Mouse (Mus musculus) MEL (cell line): ENCODE measurements around the gene Gp2. TPM values are rescaled to one million over a fixed set of nuclear protein-coding genes. Genes with fewer than 3 reads are reported as not detected.

Experiments used
- DNase-seq: peaks from one replicate; pipeline ENCODE4 v3.0.0; 2011; ENCODE audit warnings: low read depth, low spot score
- H3K27ac ChIP-seq: 2 replicates; pipeline ENCODE4 v1.5.1; 2012; ENCODE audit warnings: low read depth, mild to moderate bottlenecking, control low read depth, low read length, moderate library complexity; ENCODE audit not compliant: control insufficient read depth
- H3K27me3 ChIP-seq, 2 experiments: fragments of 150-350 bp in 1 of 2; sonication (generic) in 1 of 2; 2 replicates each; pipeline ENCODE4 v1.6.1; 2012; ENCODE audit warnings: low read length in 2 of 2, mild to moderate bottlenecking in 2 of 2, improper control_type of control experiment in 1 of 2, moderate library complexity in 1 of 2; ENCODE audit not compliant: insufficient read depth in 2 of 2, control insufficient read depth in 1 of 2
- H3K36me3 ChIP-seq, 2 experiments: 2 replicates each; pipeline ENCODE4 v1.6.1; 2012 to 2014; ENCODE audit warnings: low read length in 2 of 2, improper control_type of control experiment in 1 of 2, inconsistent platforms in 1 of 2, mild to moderate bottlenecking in 1 of 2; ENCODE audit not compliant: insufficient read depth in 2 of 2, control insufficient read depth in 1 of 2
- H3K4me1 ChIP-seq, 2 experiments: fragments of 150-350 bp in 1 of 2; sonication (generic) in 1 of 2; 2 replicates each; pipeline ENCODE4 v1.6.1; 2012; ENCODE audit warnings: low read length in 2 of 2, improper control_type of control experiment in 1 of 2, mild to moderate bottlenecking in 1 of 2; ENCODE audit not compliant: insufficient read depth in 2 of 2, control insufficient read depth in 1 of 2
- H3K4me3 ChIP-seq, 2 experiments: fragments of 150-350 bp in 1 of 2; sonication (generic) in 1 of 2; 2 replicates each; pipeline ENCODE4 v1.5.1; 2012; ENCODE audit warnings: low read depth in 2 of 2, low read length in 2 of 2, mild to moderate bottlenecking in 2 of 2, moderate library complexity in 2 of 2, control low read depth in 1 of 2, improper control_type of control experiment in 1 of 2; ENCODE audit not compliant: control insufficient read depth in 1 of 2, insufficient read depth in 1 of 2
- H3K79me2 ChIP-seq: 2 replicates; pipeline ENCODE4 v1.6.1; 2012; ENCODE audit warnings: mild to moderate bottlenecking, low read length, moderate library complexity; ENCODE audit not compliant: control insufficient read depth, poor library complexity, insufficient read depth
- H3K9ac ChIP-seq: 2 replicates; pipeline ENCODE4 v1.6.1; 2012; ENCODE audit warnings: low read depth, mild to moderate bottlenecking, control low read depth, low read length, moderate library complexity; ENCODE audit not compliant: control insufficient read depth, poor library complexity, severe bottlenecking
- H3K9me3 ChIP-seq: fragments of 150-350 bp; sonication (generic); replicated peaks from 2 replicates; pipeline ENCODE4 v1.6.1; 2012; ENCODE audit warnings: mild to moderate bottlenecking, low read length, improper control_type of control experiment, moderate library complexity; ENCODE audit not compliant: insufficient read depth
- BHLHE40 ChIP-seq: IDR thresholded peaks from 2 replicates; pipeline ENCODE4 v1.6.1; 2012; ENCODE audit warnings: low read depth, mild to moderate bottlenecking, inconsistent platforms, low read length, improper control_type of control experiment, borderline replicate concordance
- CHD1 ChIP-seq: IDR thresholded peaks from 2 replicates; pipeline ENCODE4 v1.6.1; 2012; ENCODE audit warnings: low read depth, mild to moderate bottlenecking, inconsistent platforms, low read length, improper control_type of control experiment
- E2F4 ChIP-seq: IDR thresholded peaks from 2 replicates; pipeline ENCODE4 v1.6.1; 2011; ENCODE audit warnings: low read depth, low read length, improper control_type of control experiment, borderline replicate concordance
- ELF1 ChIP-seq: IDR thresholded peaks from 2 replicates; pipeline ENCODE4 v1.6.1; 2014; ENCODE audit warnings: low read depth, mild to moderate bottlenecking, inconsistent platforms, low read length, improper control_type of control experiment, moderate library complexity
- EP300 ChIP-seq, 2 experiments: IDR thresholded peaks; 2 replicates each; pipeline ENCODE4 v1.6.1; 2011; ENCODE audit warnings: improper control_type of control experiment in 2 of 2, low read length in 2 of 2, low read depth in 1 of 2, mild to moderate bottlenecking in 1 of 2
- GABPA ChIP-seq: IDR thresholded peaks from 2 replicates; pipeline ENCODE4 v1.6.1; 2012; ENCODE audit warnings: low read depth, mild to moderate bottlenecking, inconsistent platforms, low read length, improper control_type of control experiment, moderate library complexity
- GATA1 ChIP-seq: IDR thresholded peaks from 2 replicates; pipeline ENCODE4 v1.6.1; 2011; ENCODE audit warnings: low read depth, low read length, improper control_type of control experiment
- JUND ChIP-seq: IDR thresholded peaks from 2 replicates; pipeline ENCODE4 v1.6.1; 2011; ENCODE audit warnings: low read depth, mild to moderate bottlenecking, improper control_type of control experiment, low read length
- KAT2A ChIP-seq: conservative IDR thresholded peaks from 2 replicates; pipeline ENCODE4 v1.6.1; 2012; ENCODE audit warnings: low read depth, low read length, improper control_type of control experiment, inconsistent platforms
- MAZ ChIP-seq: IDR thresholded peaks from 2 replicates; pipeline ENCODE4 v1.6.1; 2012; ENCODE audit warnings: low read depth, mild to moderate bottlenecking, inconsistent platforms, low read length, improper control_type of control experiment
- MEF2A ChIP-seq: IDR thresholded peaks from 2 replicates; pipeline ENCODE4 v1.6.1; 2014; ENCODE audit warnings: low read depth, mild to moderate bottlenecking, inconsistent platforms, low read length, improper control_type of control experiment; ENCODE audit not compliant: poor library complexity, insufficient replicate concordance, severe bottlenecking; ENCODE audit errors: extremely low read depth
- MYB ChIP-seq: IDR thresholded peaks from 2 replicates; pipeline ENCODE4 v1.6.1; 2011; ENCODE audit warnings: mild to moderate bottlenecking, low read depth, low read length, improper control_type of control experiment
- MYC ChIP-seq: IDR thresholded peaks from 2 replicates; pipeline ENCODE4 v1.6.1; 2011; ENCODE audit warnings: low read depth, mild to moderate bottlenecking, low read length, improper control_type of control experiment, moderate library complexity
- NELFE ChIP-seq: IDR thresholded peaks from 2 replicates; pipeline ENCODE4 v1.6.1; 2011; ENCODE audit warnings: low read depth, low read length, improper control_type of control experiment
- POLR2A ChIP-seq, 2 experiments: IDR thresholded peaks; 2 replicates each; pipeline ENCODE4 v1.6.1; 2011 to 2012; ENCODE audit warnings: low read length in 2 of 2, mild to moderate bottlenecking in 2 of 2, control low read depth in 1 of 2, improper control_type of control experiment in 1 of 2, low read depth in 1 of 2, moderate library complexity in 1 of 2; ENCODE audit not compliant: control insufficient read depth in 1 of 2, insufficient read depth in 1 of 2, poor library complexity in 1 of 2
- POLR2AphosphoS2 ChIP-seq: IDR thresholded peaks from 2 replicates; pipeline ENCODE4 v1.6.1; 2011; ENCODE audit warnings: low read length, improper control_type of control experiment
- SIN3A ChIP-seq: IDR thresholded peaks from 2 replicates; pipeline ENCODE4 v1.6.1; 2012; ENCODE audit warnings: low read length, improper control_type of control experiment, inconsistent platforms
- SMC3 ChIP-seq: IDR thresholded peaks from 2 replicates; pipeline ENCODE4 v1.6.1; 2011; ENCODE audit warnings: low read depth, low read length, improper control_type of control experiment
- TBP ChIP-seq: IDR thresholded peaks from 2 replicates; pipeline ENCODE4 v1.8.0; 2011; ENCODE audit warnings: low read depth, low read length, improper control_type of control experiment
- UBTF ChIP-seq: IDR thresholded peaks from 2 replicates; pipeline ENCODE4 v1.6.1; 2012; ENCODE audit warnings: low read depth, mild to moderate bottlenecking, inconsistent platforms, low read length, improper control_type of control experiment, moderate library complexity, borderline replicate concordance; ENCODE audit not compliant: insufficient read depth
- USF2 ChIP-seq, 2 experiments: IDR thresholded peaks; 2 replicates each; pipeline ENCODE4 v1.6.1; 2011 to 2012; ENCODE audit warnings: improper control_type of control experiment in 2 of 2, low read length in 2 of 2, borderline replicate concordance in 1 of 2, inconsistent platforms in 1 of 2, low read depth in 1 of 2, mild to moderate bottlenecking in 1 of 2; ENCODE audit not compliant: insufficient read depth in 1 of 2
- ZC3H11A ChIP-seq: IDR thresholded peaks from 2 replicates; pipeline ENCODE4 v1.6.1; 2012; ENCODE audit warnings: low read depth, mild to moderate bottlenecking, inconsistent platforms, low read length, improper control_type of control experiment
- ZKSCAN1 ChIP-seq: IDR thresholded peaks from 2 replicates; pipeline ENCODE4 v1.6.1; 2012; ENCODE audit warnings: low read depth, mild to moderate bottlenecking, inconsistent platforms, low read length, improper control_type of control experiment, moderate library complexity
- ZMIZ1 ChIP-seq: IDR thresholded peaks from 2 replicates; pipeline ENCODE4 v1.6.1; 2012; ENCODE audit warnings: low read depth, mild to moderate bottlenecking, inconsistent platforms, low read length, improper control_type of control experiment, moderate library complexity
- polyA plus RNA-seq, 2 experiments: library from polyadenylated mRNA; stranded (reverse) in 1 of 2; unstranded in 1 of 2; fragments of >175 nt in 1 of 2; fragments of >200 nt in 1 of 2; gene quantifications; 2 replicates each; pipeline versions ENCODE4 v1.2.1 to v1.2.4; 2012; ENCODE audit warnings: low replicate concordance in 2 of 2, low read depth in 1 of 2; ENCODE audit not compliant: insufficient read length in 2 of 2, insufficient read depth in 1 of 2, missing spikeins in 1 of 2
- total RNA-seq: library from RNA; depleted of rRNA; stranded (reverse); fragments of 300-350 nt; gene quantifications from 2 replicates; pipeline ENCODE4 v1.2.3, GENCODE M21; 2012; rRNA removed

Gp2 gene
- total RNA-seq (not detected in 2 replicates), polyA plus RNA-seq (not detected)

GRCm38 (mm10) chr7:119459185-119459584 lies at the start of gene Gp2:
Gene Gp2 (minus strand): TSS chr7:119459285.
- H3K9ac ChIP-seq: no peak within 1 kb of the TSS
- no peaks in the 10 kb centered on the region for H3K9me3 ChIP-seq
- no peak within 1 kb of the TSS for H3K4me3 ChIP-seq
- TF ChIP-seq GABPA (no peak), KAT2A (no peak), UBTF (no peak), NELFE (no peak), USF2 (IDR thresholded peaks at IDR 0.05; ENCODE audit: borderline replicate concordance in 1 of 2, insufficient read depth in 1 of 2, low read depth in 1 of 2, low read length in 2 of 2) (no peak), E2F4 (no peak), MAZ (no peak), BHLHE40 (no peak), POLR2AphosphoS2 (no peak), MYB (no peak), SIN3A (no peak), JUND (no peak), POLR2A (IDR thresholded peaks at IDR 0.05; ENCODE audit: control insufficient read depth in 1 of 2, insufficient read depth in 1 of 2, low read depth in 1 of 2, low read length in 2 of 2, poor library complexity in 1 of 2) (no peak), ZKSCAN1 (no peak), MEF2A (no peak)
- no peaks in the 10 kb centered on the region for H3K4me1 ChIP-seq
- no peak for DNase-seq
- no peaks in the 10 kb centered on the region for H3K36me3 ChIP-seq
- no peaks in the 10 kb centered on the region for H3K27me3 ChIP-seq
- H3K79me2 ChIP-seq: no peaks in the 10 kb centered on the region
- H3K27ac ChIP-seq: no peak within 1 kb of the TSS

GRCm38 (mm10) chr7:119490041-119490780 lies 31.1 kb upstream of the Gp2 start:
- no peaks in the 10 kb centered on the region for H3K36me3 ChIP-seq
- no peak overlapping the region for H3K4me3 ChIP-seq
- no peaks in the 10 kb centered on the region for H3K9me3 ChIP-seq
- DNase-seq: no peak
- TF ChIP-seq E2F4 (no peak), ZC3H11A (no peak), POLR2A (IDR thresholded peaks at IDR 0.05; ENCODE audit: control insufficient read depth in 1 of 2, insufficient read depth in 1 of 2, low read depth in 1 of 2, low read length in 2 of 2, poor library complexity in 1 of 2) (no peak), KAT2A (no peak), ELF1 (no peak), CHD1 (no peak), POLR2AphosphoS2 (no peak), GATA1 (no peak), SMC3 (no peak), MYC (no peak), EP300 (IDR thresholded peaks at IDR 0.05; ENCODE audit: low read depth in 1 of 2, low read length in 2 of 2) (no peak), JUND (no peak), UBTF (no peak), GABPA (no peak), MYB (no peak), ZMIZ1 (no peak), TBP (no peak)
- H3K9ac ChIP-seq: no peak overlapping the region
- no peak overlapping the region for H3K27ac ChIP-seq
- H3K79me2 ChIP-seq: no peaks in the 10 kb centered on the region
- H3K27me3 ChIP-seq: no peaks in the 10 kb centered on the region
- H3K4me1 ChIP-seq: no peaks in the 10 kb centered on the region
